Mouse (Mus musculus): ENCODE data around the gene Slc39a12. TPM values are rescaled to one million over a fixed set of nuclear protein-coding genes. Genes with fewer than 3 reads are reported as not detected.

Gene Slc39a12
- total RNA-seq, 2 experiments from 2014 or later, result 40.4 to 41.6 TPM

Other genes with a start within 250 kb of the Slc39a12 start
- gene Tmem236, start 213.8 kb upstream of the Slc39a12 start, total RNA-seq (2021), result under 1 TPM in 1 of 2 experiments, not detected in 1; 0.12 TPM
- gene Mrc1, start 158.9 kb upstream of the Slc39a12 start, total RNA-seq (2021), result 1 to 10 TPM; 3.3 to 5.1 TPM
- gene Cacnb2, start 214.8 kb downstream of the Slc39a12 start, total RNA-seq (2021), result 10 to 100 TPM; 82.8 to 98.8 TPM

All from layer of hippocampus, postnatal 36 days (tissue).